Mouse (Mus musculus) heart, embryonic 11.5 days (tissue): ENCODE measurements around the gene Map3k7. TPM values are rescaled to one million over a fixed set of nuclear protein-coding genes. Genes with fewer than 3 reads are reported as not detected.

ENCODE experiments used
- ATAC-seq: fragments of 200-750 bp; cut with Nextera tagmentation; replicated peaks from 2 replicates; pipeline ENCODE4 v1.8.0; 2017; ENCODE audit warnings: moderate library complexity; ENCODE audit not compliant: insufficient number of reproducible peaks, low FRiP score, low TSS enrichment
- H3K27ac ChIP-seq: fragments of 300-500 bp; sonication (generic); 2 replicates; pipeline ENCODE4 v1.5.1; 2014; ENCODE audit warnings: mild to moderate bottlenecking, low read depth, low read length
- H3K27me3 ChIP-seq: fragments of 300-500 bp; sonication (generic); 2 replicates; pipeline ENCODE4 v1.6.1; 2014; ENCODE audit warnings: mild to moderate bottlenecking, low read length, mixed read lengths; ENCODE audit not compliant: control insufficient read depth, insufficient read depth
- H3K36me3 ChIP-seq: fragments of 300-500 bp; sonication (generic); 2 replicates; pipeline ENCODE4 v1.6.1; 2014; ENCODE audit warnings: mild to moderate bottlenecking, low read length, moderate library complexity, mixed read lengths; ENCODE audit not compliant: control insufficient read depth, insufficient read depth
- H3K4me1 ChIP-seq: fragments of 300-500 bp; sonication (generic); 2 replicates; pipeline ENCODE4 v1.6.1; 2014; ENCODE audit warnings: low read length; ENCODE audit not compliant: control insufficient read depth, insufficient read depth
- H3K4me2 ChIP-seq: fragments of 300-500 bp; sonication (generic); 2 replicates; pipeline ENCODE4 v1.6.1; 2014; ENCODE audit warnings: mild to moderate bottlenecking, moderate library complexity
- H3K4me3 ChIP-seq: fragments of 300-500 bp; sonication (generic); 2 replicates; pipeline ENCODE4 v1.5.1; 2014; ENCODE audit warnings: low read depth, low read length
- H3K9ac ChIP-seq: fragments of 300-500 bp; sonication (generic); 2 replicates; pipeline ENCODE4 v1.6.1; 2014; ENCODE audit warnings: mild to moderate bottlenecking, low read depth, low read length, moderate library complexity
- H3K9me3 ChIP-seq: fragments of 300-500 bp; sonication (generic); replicated peaks from 2 replicates; pipeline ENCODE4 v1.6.1; 2016; ENCODE audit warnings: low read length; ENCODE audit not compliant: control insufficient read depth
- WGBS: fragments of 180-500 bp; shearing (Covaris S2); extraction: QIAGEN DNeasy Blood & Tissue Kit; methylation state at CpG from one replicate; pipeline ENCODE4 v1.1.7; 2014; ENCODE audit not compliant: insufficient replicate concordance; 5-methylcytosine and 5-hydroxymethylcytosine counted together
- polyA plus RNA-seq: library from polyadenylated mRNA; unstranded; fragments of >200 nt; fragmentation: Nextera tagmentation; extraction: Ambion mirVana; gene quantifications from 2 replicates; pipeline ENCODE4 v1.2.1, GENCODE M21; 2014

Gene Map3k7
- polyA plus RNA-seq, 1 experiment from 2014 or later: 37.9 TPM

- WGBS: 57% methylated on average over 7 of the region's 7 CpGs
- H3K4me2 ChIP-seq: no peak overlapping the region
- no peak overlapping the region for H3K4me3 ChIP-seq
- H3K9me3 ChIP-seq: no peaks in the 10 kb centered on the region
- no peak for ATAC-seq
- H3K4me1 ChIP-seq: peaks cover 6% of the 10 kb centered on the region; the same call in 1 of the 2 replicates
- no peaks in the 10 kb centered on the region for H3K27me3 ChIP-seq
- H3K36me3 ChIP-seq: no peaks in the 10 kb centered on the region
- no peak overlapping the region; the same call in 1 of the 2 replicates for H3K27ac ChIP-seq
- H3K9ac ChIP-seq: no peak overlapping the region
Measured at GRCm38 (mm10) chr4:32037267-32037666, 73.4 kb downstream of the Map3k7 start.

GRCm38 (mm10) chr4:32041741-32042452 is 78.0 kb downstream of the Map3k7 start:
- H3K9ac ChIP-seq: no peak overlapping the region
- no peaks in the 10 kb centered on the region for H3K27me3 ChIP-seq
- H3K9me3 ChIP-seq: no peaks in the 10 kb centered on the region
- H3K36me3 ChIP-seq: no peaks in the 10 kb centered on the region
- H3K4me1 ChIP-seq: peaks cover 5% of the 10 kb centered on the region; the same call in 1 of the 2 replicates
- H3K4me2 ChIP-seq: no peak overlapping the region
- H3K4me3 ChIP-seq: no peak overlapping the region
- 69% methylated on average over 15 of the region's 15 CpGs for WGBS
- no peak for ATAC-seq
- H3K27ac ChIP-seq: no peak overlapping the region

- 26% methylated on average over 5 of the region's 5 CpGs for WGBS
- no peak overlapping the region for H3K27ac ChIP-seq
- no peak overlapping the region for H3K9ac ChIP-seq
- no peaks in the 10 kb centered on the region for H3K27me3 ChIP-seq
- no peak overlapping the region for H3K4me3 ChIP-seq
- H3K9me3 ChIP-seq: no peaks in the 10 kb centered on the region
- no peak overlapping the region for H3K4me2 ChIP-seq
- H3K36me3 ChIP-seq: no peaks in the 10 kb centered on the region
- no peak for ATAC-seq
- H3K4me1 ChIP-seq: no peaks in the 10 kb centered on the region
Measured at GRCm38 (mm10) chr4:32045234-32045633, 81.3 kb downstream of the Map3k7 start.

- Histone ChIP-seq H3K4me2 (no peak overlapping the region), H3K27me3 (no peaks in the 10 kb centered on the region), H3K27ac (no peak overlapping the region), H3K9ac (no peak overlapping the region), H3K4me3 (no peak overlapping the region), H3K36me3 (no peaks in the 10 kb centered on the region), H3K9me3 (no peaks in the 10 kb centered on the region), H3K4me1 (no peaks in the 10 kb centered on the region)
- 71% methylated on average over 4 of the region's 4 CpGs for WGBS
- ATAC-seq: no peak
Measured at GRCm38 (mm10) chr4:32049824-32050223, 85.9 kb downstream of the Map3k7 start.

- Histone ChIP-seq H3K36me3 (no peaks in the 10 kb centered on the region), H3K4me3 (no peak overlapping the region)
- WGBS: 86% methylated on average over 14 of the region's 14 CpGs
Measured at GRCm38 (mm10) chr4:32053171-32053570, 89.3 kb downstream of the Map3k7 start.

GRCm38 (mm10) chr4:32055151-32056052 is 91.5 kb downstream of the Map3k7 start:
- Histone ChIP-seq H3K27me3 (no peaks in the 10 kb centered on the region), H3K9ac (peak overlapping the region; percentile 68), H3K4me3 (peak overlapping the region; percentile 50), H3K4me2 (peak overlapping the region; percentile 69), H3K36me3 (no peaks in the 10 kb centered on the region), H3K4me1 (peaks cover 11% of the 10 kb centered on the region; the same call in 1 of the 2 replicates), H3K9me3 (no peaks in the 10 kb centered on the region), H3K27ac (no peak overlapping the region)
- no peak for ATAC-seq
- WGBS: 21% methylated on average over 21 of the region's 21 CpGs

More at GRCm38 (mm10) chr4:32053171-32053570, 89.3 kb downstream of the Map3k7 start:
- Histone ChIP-seq H3K4me1 (peaks cover 11% of the 10 kb centered on the region; the same call in 1 of the 2 replicates), H3K4me2 (no peak overlapping the region), H3K9me3 (no peaks in the 10 kb centered on the region), H3K9ac (no peak overlapping the region), H3K27ac (no peak overlapping the region), H3K27me3 (no peaks in the 10 kb centered on the region)
- no peak for ATAC-seq

GRCm38 (mm10) chr4:32056441-32056840 is 92.5 kb downstream of the Map3k7 start:
- Histone ChIP-seq H3K4me3 (no peak overlapping the region), H3K9ac (no peak overlapping the region), H3K36me3 (no peaks in the 10 kb centered on the region), H3K27ac (no peak overlapping the region), H3K4me2 (no peak overlapping the region), H3K4me1 (peaks cover 11% of the 10 kb centered on the region; the same call in 1 of the 2 replicates), H3K9me3 (no peaks in the 10 kb centered on the region), H3K27me3 (no peaks in the 10 kb centered on the region)
- no peak for ATAC-seq
- 56% methylated on average over 7 of the region's 7 CpGs for WGBS

- H3K4me1 ChIP-seq: peaks cover 11% of the 10 kb centered on the region; the same call in 1 of the 2 replicates
- no peak overlapping the region for H3K27ac ChIP-seq
- H3K9ac ChIP-seq: no peak overlapping the region
- WGBS: 51% methylated on average over 5 of the region's 5 CpGs
- no peaks in the 10 kb centered on the region for H3K27me3 ChIP-seq
- no peak overlapping the region for H3K4me2 ChIP-seq
- ATAC-seq: no peak
- no peak overlapping the region for H3K4me3 ChIP-seq
- H3K9me3 ChIP-seq: no peaks in the 10 kb centered on the region
- H3K36me3 ChIP-seq: no peaks in the 10 kb centered on the region
Measured at GRCm38 (mm10) chr4:32057102-32057501, 93.2 kb downstream of the Map3k7 start.
